Mouse (Mus musculus): Measurements from ENCODE around the gene Arg1. TPM values are rescaled to one million over a fixed set of nuclear protein-coding genes. Genes with fewer than 3 reads are reported as not detected.

Gene Arg1
- polyA plus RNA-seq, 1 experiment = 0.06 TPM

DNA sequence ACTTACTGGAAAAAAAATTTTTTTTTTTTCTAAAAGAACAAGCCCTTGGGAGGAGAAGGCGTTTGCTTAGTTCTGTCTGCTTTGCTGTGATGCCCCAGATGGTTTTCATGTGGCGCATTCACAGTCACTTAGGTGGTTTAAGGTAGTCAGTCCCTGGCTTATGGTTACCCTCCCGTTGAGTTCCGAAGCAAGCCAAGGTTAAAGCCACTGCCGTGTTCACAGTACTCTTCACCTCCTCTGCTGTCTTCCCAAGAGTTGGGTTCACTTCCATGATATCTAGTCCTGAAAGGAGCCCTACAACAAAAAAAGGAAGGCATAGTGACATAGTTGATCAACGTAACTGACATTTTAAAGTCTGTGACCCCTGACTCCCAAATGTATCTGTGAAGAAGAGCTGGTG lies 11.8 kb downstream of the Arg1 start:
- WGBS = 86% methylated on average over 6 of the region's 6 CpGs
- Histone ChIP-seq H3K4me3 (ENCODE audit: insufficient read depth, low read depth, low read length) (no peak overlapping the region), H3K4me1 (ENCODE audit: control insufficient read depth, insufficient read depth, low read length) (no peaks in the 10 kb centered on the region), H3K27ac (ENCODE audit: insufficient read depth, low read depth, low read length) (no peak overlapping the region), H3K27me3 (replicated peaks; ENCODE audit: control insufficient read depth, insufficient read depth, low read length) (no peaks in the 10 kb centered on the region), H3K36me3 (ENCODE audit: control insufficient read depth, insufficient read depth, low read length) (peaks cover 2% of the 10 kb centered on the region)
- TF ChIP-seq POLR2A (IDR thresholded peaks at IDR 0.05; ENCODE audit: low read depth, low read length) = no peak
- TF ChIP-seq CTCF (conservative IDR thresholded peaks at IDR 0.05; ENCODE audit: insufficient read depth, insufficient read length, low read depth, low read length) = no peak
- DNase-seq = no peak

GRCm38 (mm10) chr10:24912576-24912975 lies 14.7 kb downstream of the Arg1 start:
- Histone ChIP-seq H3K27me3 (replicated peaks; ENCODE audit: control insufficient read depth, insufficient read depth, low read length) (no peaks in the 10 kb centered on the region), H3K36me3 (ENCODE audit: control insufficient read depth, insufficient read depth, low read length) (peaks cover 2% of the 10 kb centered on the region), H3K4me3 (ENCODE audit: insufficient read depth, low read depth, low read length) (no peak overlapping the region), H3K27ac (ENCODE audit: insufficient read depth, low read depth, low read length) (no peak overlapping the region), H3K4me1 (ENCODE audit: control insufficient read depth, insufficient read depth, low read length) (no peaks in the 10 kb centered on the region)
- TF ChIP-seq POLR2A (IDR thresholded peaks at IDR 0.05; ENCODE audit: low read depth, low read length) (no peak), CTCF (conservative IDR thresholded peaks at IDR 0.05; ENCODE audit: insufficient read depth, insufficient read length, low read depth, low read length) (no peak)
- DNase-seq = no peak
- WGBS = 96% methylated on average over 14 of the region's 14 CpGs

- no peak for TF ChIP-seq CTCF (conservative IDR thresholded peaks at IDR 0.05; ENCODE audit: insufficient read depth, insufficient read length, low read depth, low read length)
- no peak for TF ChIP-seq POLR2A (IDR thresholded peaks at IDR 0.05; ENCODE audit: low read depth, low read length)
- no peak overlapping the region for H3K27ac ChIP-seq (ENCODE audit: insufficient read depth, low read depth, low read length)
- no peaks in the 10 kb centered on the region for H3K4me1 ChIP-seq (ENCODE audit: control insufficient read depth, insufficient read depth, low read length)
- no peak overlapping the region for H3K4me3 ChIP-seq (ENCODE audit: insufficient read depth, low read depth, low read length)
- WGBS = 75% methylated on average over 8 of the region's 8 CpGs
- peak; percentile 34 for DNase-seq
- H3K27me3 ChIP-seq (replicated peaks; ENCODE audit: control insufficient read depth, insufficient read depth, low read length) = no peaks in the 10 kb centered on the region
- H3K36me3 ChIP-seq (ENCODE audit: control insufficient read depth, insufficient read depth, low read length) = peaks cover 4% of the 10 kb centered on the region
Observed at GRCm38 (mm10) chr10:24911199-24911598, 16.1 kb downstream of the Arg1 start.

GRCm38 (mm10) chr10:24905627-24906026 lies 21.7 kb downstream of the Arg1 start:
- DNase-seq = no peak
- Histone ChIP-seq H3K27ac (ENCODE audit: insufficient read depth, low read depth, low read length) (no peak overlapping the region), H3K4me1 (ENCODE audit: control insufficient read depth, insufficient read depth, low read length) (no peaks in the 10 kb centered on the region), H3K36me3 (ENCODE audit: control insufficient read depth, insufficient read depth, low read length) (peaks cover 8% of the 10 kb centered on the region), H3K4me3 (ENCODE audit: insufficient read depth, low read depth, low read length) (no peak overlapping the region), H3K27me3 (replicated peaks; ENCODE audit: control insufficient read depth, insufficient read depth, low read length) (no peaks in the 10 kb centered on the region)
- no peak for TF ChIP-seq POLR2A (IDR thresholded peaks at IDR 0.05; ENCODE audit: low read depth, low read length)
- no peak for TF ChIP-seq CTCF (conservative IDR thresholded peaks at IDR 0.05; ENCODE audit: insufficient read depth, insufficient read length, low read depth, low read length)
- WGBS = 92% methylated on average over 10 of the region's 10 CpGs

GRCm38 (mm10) chr10:24895927-24896326 lies 31.4 kb downstream of the Arg1 start:
- Histone ChIP-seq H3K4me1 (ENCODE audit: control insufficient read depth, insufficient read depth, low read length) (no peaks in the 10 kb centered on the region), H3K27me3 (replicated peaks; ENCODE audit: control insufficient read depth, insufficient read depth, low read length) (no peaks in the 10 kb centered on the region), H3K36me3 (ENCODE audit: control insufficient read depth, insufficient read depth, low read length) (no peaks in the 10 kb centered on the region; the same call in none of the 2 replicates), H3K4me3 (ENCODE audit: insufficient read depth, low read depth, low read length) (no peak overlapping the region), H3K27ac (ENCODE audit: insufficient read depth, low read depth, low read length) (no peak overlapping the region)
- DNase-seq = peak; percentile 23
- 77% methylated on average over 8 of the region's 8 CpGs for WGBS
- TF ChIP-seq CTCF (conservative IDR thresholded peaks at IDR 0.05; ENCODE audit: insufficient read depth, insufficient read length, low read depth, low read length) (no peak; the same call in 1 of the 2 replicates), POLR2A (IDR thresholded peaks at IDR 0.05; ENCODE audit: low read depth, low read length) (no peak)

DNA sequence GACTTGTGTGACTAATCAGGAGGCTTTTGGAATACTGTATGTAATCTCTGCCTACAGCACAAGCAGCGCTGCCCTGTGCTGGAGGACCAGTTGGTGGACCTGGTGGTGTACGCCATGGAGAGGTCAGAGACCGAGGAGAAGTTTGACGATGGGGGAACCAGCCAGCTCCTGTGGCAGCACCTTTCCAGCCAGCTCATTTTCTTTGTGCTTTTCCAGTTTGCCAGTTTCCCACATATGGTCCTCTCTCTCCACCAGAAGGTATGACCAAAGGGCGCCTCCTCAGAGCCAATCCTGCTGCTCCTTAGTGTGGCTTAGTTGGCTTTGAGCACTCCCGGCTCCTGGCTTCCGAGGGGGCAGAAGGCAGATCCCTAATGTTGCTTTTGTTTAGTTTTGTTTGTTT lies 38.9 kb downstream of the Arg1 start:
- Histone ChIP-seq H3K36me3 (ENCODE audit: control insufficient read depth, insufficient read depth, low read length) (peaks cover 2% of the 10 kb centered on the region; the same call in 1 of the 2 replicates), H3K4me3 (ENCODE audit: insufficient read depth, low read depth, low read length) (no peak overlapping the region), H3K27me3 (replicated peaks; ENCODE audit: control insufficient read depth, insufficient read depth, low read length) (no peaks in the 10 kb centered on the region), H3K27ac (ENCODE audit: insufficient read depth, low read depth, low read length) (no peak overlapping the region), H3K4me1 (ENCODE audit: control insufficient read depth, insufficient read depth, low read length) (no peaks in the 10 kb centered on the region)
- DNase-seq = no peak
- 96% methylated on average over 7 of the region's 7 CpGs for WGBS
- no peak for TF ChIP-seq POLR2A (IDR thresholded peaks at IDR 0.05; ENCODE audit: low read depth, low read length)
- TF ChIP-seq CTCF (conservative IDR thresholded peaks at IDR 0.05; ENCODE audit: insufficient read depth, insufficient read length, low read depth, low read length) = no peak

DNA sequence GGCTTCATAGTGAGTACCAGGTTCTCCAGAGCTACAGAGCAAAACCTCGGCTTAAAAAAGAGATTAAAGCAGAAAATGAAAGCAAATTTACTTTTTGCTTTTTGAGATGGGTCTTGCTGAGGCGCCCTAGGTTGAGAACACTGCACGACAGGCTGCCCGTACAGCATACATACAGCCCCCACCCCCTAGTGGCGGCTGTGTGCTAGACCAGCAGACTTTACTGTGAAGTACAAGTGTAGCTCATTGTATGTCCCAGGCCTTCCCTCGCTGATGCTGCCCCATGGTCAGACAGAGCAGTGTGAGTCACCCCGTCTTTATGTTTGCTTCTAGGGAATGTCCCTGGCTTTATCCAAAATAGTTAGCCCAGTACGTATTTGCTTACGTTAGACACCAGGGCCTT lies 41.3 kb downstream of the Arg1 start:
- WGBS = 86% methylated on average over 9 of the region's 9 CpGs
- H3K36me3 ChIP-seq (ENCODE audit: control insufficient read depth, insufficient read depth, low read length) = peaks cover 6% of the 10 kb centered on the region; the same call in 1 of the 2 replicates

More for the DNA sequence above, 41.3 kb downstream of the Arg1 start:
- H3K27ac ChIP-seq (ENCODE audit: insufficient read depth, low read depth, low read length) = no peak overlapping the region
- TF ChIP-seq POLR2A (IDR thresholded peaks at IDR 0.05; ENCODE audit: low read depth, low read length) (no peak), CTCF (conservative IDR thresholded peaks at IDR 0.05; ENCODE audit: insufficient read depth, insufficient read length, low read depth, low read length) (0 out of 2 replicates have a peak, but pooled peaks have one; percentile 17)
- DNase-seq = no peak
- H3K4me3 ChIP-seq (ENCODE audit: insufficient read depth, low read depth, low read length) = no peak overlapping the region
- H3K4me1 ChIP-seq (ENCODE audit: control insufficient read depth, insufficient read depth, low read length) = no peaks in the 10 kb centered on the region
- no peaks in the 10 kb centered on the region for H3K27me3 ChIP-seq (replicated peaks; ENCODE audit: control insufficient read depth, insufficient read depth, low read length)

All from kidney, adult 2 months (tissue).